Comparison of ENCODE assay signal across 12 mouse cellular contexts in genomic region chr8:57319981-57320585, GRCm38 (mm10). TPM values are rescaled to one million over a fixed set of nuclear protein-coding genes. Genes with fewer than 3 reads are reported as not detected.
A peak's percentile ranks its signal among the peaks of the same experiment; 100 is the strongest.
DNase-seq lines count a peak whose midpoint lies in the region; ATAC-seq and TF ChIP-seq lines count a peak whose summit lies in the region.
"Had no signal": no experiment of that assay in that cellular context is flagged by ENCODE, and none has a peak within 500 bp of the region (broad histone marks: within the 10 kb centered on the region; RNA-seq: fewer than 3 reads in every experiment).

No protein-coding gene starts in this region.

- 1% methylated on average over 22 of the region's 22 CpGs for WGBS in midbrain, embryonic 11.5 days
- under 1% methylated on average over 22 of the region's 22 CpGs for WGBS in midbrain, embryonic 16.5 days
- WGBS in heart, adult 2 months, result 10% methylated on average over 22 of the region's 22 CpGs
- WGBS in limb, embryonic 11.5 days, result under 1% methylated on average over 22 of the region's 22 CpGs
- 13% methylated on average over 22 of the region's 22 CpGs for WGBS in stomach, postnatal 0 days

- no peak for TF ChIP-seq CTCF in heart, adult 2 months (IDR thresholded peaks at IDR 0.05)
- TF ChIP-seq CTCF in stomach, postnatal 0 days (IDR thresholded peaks at IDR 0.05; ENCODE audit: low read depth), result no peak

- peaks cover 94% of the 10 kb centered on the region for H3K27me3 ChIP-seq in midbrain, embryonic 11.5 days (ENCODE audit: control insufficient read depth, insufficient read depth, low read length)
- H3K27me3 ChIP-seq in midbrain, embryonic 16.5 days (ENCODE audit: control insufficient read depth, insufficient read depth, low read depth, low read length), result peaks cover 49% of the 10 kb centered on the region
- H3K27me3 ChIP-seq in heart, adult 2 months (ENCODE audit: control insufficient read depth, insufficient read depth, low read length), result peaks cover 2% of the 10 kb centered on the region
- peaks cover 5% of the 10 kb centered on the region for H3K27me3 ChIP-seq in limb, embryonic 11.5 days (ENCODE audit: control insufficient read depth, insufficient read depth, low read length)
- no peaks in the 10 kb centered on the region; the same call in 1 of the 2 replicates for H3K27me3 ChIP-seq in stomach, postnatal 0 days (ENCODE audit: control insufficient read depth, insufficient read depth, low read length)

- no peak overlapping the region for H3K9ac ChIP-seq in midbrain, embryonic 11.5 days (ENCODE audit: low read length)
- no peak overlapping the region for H3K9ac ChIP-seq in midbrain, embryonic 16.5 days (ENCODE audit: low read depth, low read length)
- H3K9ac ChIP-seq in heart, adult 2 months (ENCODE audit: low read depth, low read length), result peak overlapping the region; percentile 64
- H3K9ac ChIP-seq in limb, embryonic 11.5 days (ENCODE audit: low read length), result peak overlapping the region; percentile 78
- H3K9ac ChIP-seq in stomach, postnatal 0 days (ENCODE audit: low read length), result peak overlapping the region; percentile 5
- H3K9ac ChIP-seq: neural tube, embryonic 12.5 days had no signal

- H3K4me3 ChIP-seq in midbrain, embryonic 11.5 days (ENCODE audit: low read depth, low read length), result no peak overlapping the region
- H3K4me3 ChIP-seq in midbrain, embryonic 16.5 days (ENCODE audit: low read depth, low read length), result no peak overlapping the region
- H3K4me3 ChIP-seq in heart, adult 2 months, result peak overlapping the region; percentile 78
- H3K4me3 ChIP-seq in limb, embryonic 11.5 days (ENCODE audit: low read depth, low read length), result peak overlapping the region; percentile 85
- peak overlapping the region; percentile 63 for H3K4me3 ChIP-seq in stomach, postnatal 0 days (ENCODE audit: low read depth, low read length)
- H3K4me3 ChIP-seq: erythroblast, embryonic 14.5 days had no signal

- no peak for TF ChIP-seq EP300 in heart, adult 2 months (IDR thresholded peaks at IDR 0.05; ENCODE audit: insufficient read depth, low read depth, low read length)
- no peak for TF ChIP-seq EP300 in stomach, postnatal 0 days (optimal IDR thresholded peaks at IDR 0.05)

- H3K9me3 ChIP-seq in midbrain, embryonic 11.5 days (ENCODE audit: control insufficient read depth, low read length), result no peaks in the 10 kb centered on the region
- no peaks in the 10 kb centered on the region for H3K9me3 ChIP-seq in midbrain, embryonic 16.5 days (replicated peaks; ENCODE audit: control insufficient read depth, low read length, poor library complexity, severe bottlenecking)
- no peaks in the 10 kb centered on the region for H3K9me3 ChIP-seq in limb, embryonic 11.5 days (ENCODE audit: control insufficient read depth, low read length)
- H3K9me3 ChIP-seq in stomach, postnatal 0 days (ENCODE audit: control insufficient read depth, low read length), result no peaks in the 10 kb centered on the region
- H3K9me3 ChIP-seq: neural tube, embryonic 12.5 days had no signal

- peak; percentile 97 for DNase-seq in midbrain, embryonic 11.5 days (ENCODE audit: low spot score, missing footprints)
- peak; percentile 67 to 71 for DNase-seq in heart, adult 2 months
- DNase-seq in limb, embryonic 11.5 days (ENCODE audit: low spot score), result peak; percentile 66
- no peak for DNase-seq in stomach, postnatal 0 days (ENCODE audit: low spot score)
- no peak for DNase-seq in testis, postnatal 14 days (ENCODE audit: low spot score)
- no peak for DNase-seq in gastrocnemius, postnatal 4 days (ENCODE audit: low spot score in 2 of 2)

- intact Hi-C loops in heart, adult 2 months (cut with DNase I), result loop anchor here (5.0 to 10.0 kb wide), 2 partner anchors 185 to 438 kb away; no protein-coding TSS in a partner anchor

- no peak overlapping the region for H3K4me2 ChIP-seq in midbrain, embryonic 11.5 days
- no peak overlapping the region for H3K4me2 ChIP-seq in midbrain, embryonic 16.5 days (ENCODE audit: low read length)
- peak overlapping the region; percentile 61 for H3K4me2 ChIP-seq in limb, embryonic 11.5 days (ENCODE audit: low read depth, severe bottlenecking)
- H3K4me2 ChIP-seq in stomach, postnatal 0 days (replicated peaks; ENCODE audit: low read depth), result peak overlapping the region; percentile 55

- peak; percentile 38; the same call in 1 of the 2 replicates for TF ChIP-seq POLR2A in heart, adult 2 months (IDR thresholded peaks at IDR 0.05; ENCODE audit: insufficient read depth, low read depth, low read length)

- no peak for ATAC-seq in midbrain, embryonic 11.5 days (ENCODE audit: low FRiP score)
- ATAC-seq in midbrain, embryonic 16.5 days, result no peak
- ATAC-seq in limb, embryonic 11.5 days (ENCODE audit: insufficient number of reproducible peaks, low FRiP score, low TSS enrichment, low read depth), result no peak
- no peak for ATAC-seq in stomach, postnatal 0 days (ENCODE audit: low FRiP score, low TSS enrichment)
- ATAC-seq: inflammation-experienced regulatory T-cells, adult 6 months; lung, postnatal 0 days had no signal

- H3K4me1 ChIP-seq in midbrain, embryonic 11.5 days (ENCODE audit: control insufficient read depth, insufficient read depth, low read length), result peaks cover 8% of the 10 kb centered on the region
- peaks cover 9% of the 10 kb centered on the region for H3K4me1 ChIP-seq in midbrain, embryonic 16.5 days (ENCODE audit: control insufficient read depth, insufficient read depth, low read length)
- no peaks in the 10 kb centered on the region; the same call in 1 of the 2 replicates for H3K4me1 ChIP-seq in heart, adult 2 months (ENCODE audit: control insufficient read depth, insufficient read depth, low read length)
- H3K4me1 ChIP-seq in limb, embryonic 11.5 days (ENCODE audit: control insufficient read depth, insufficient read depth, low read length), result no peaks in the 10 kb centered on the region
- no peaks in the 10 kb centered on the region; the same call in 1 of the 2 replicates for H3K4me1 ChIP-seq in stomach, postnatal 0 days (replicated peaks; ENCODE audit: control insufficient read depth, insufficient read depth)

- H3K79me2 ChIP-seq in heart, adult 2 months (replicated peaks; ENCODE audit: control insufficient read depth, insufficient read depth, low read length), result no peaks in the 10 kb centered on the region

- no peaks in the 10 kb centered on the region for H3K36me3 ChIP-seq in midbrain, embryonic 11.5 days (ENCODE audit: control insufficient read depth, insufficient read depth, low read length)
- H3K36me3 ChIP-seq in midbrain, embryonic 16.5 days (ENCODE audit: control insufficient read depth, insufficient read depth, low read length), result no peaks in the 10 kb centered on the region
- H3K36me3 ChIP-seq in heart, adult 2 months (ENCODE audit: control insufficient read depth, insufficient read depth, low read length), result no peaks in the 10 kb centered on the region; the same call in 1 of the 2 replicates
- H3K36me3 ChIP-seq in limb, embryonic 11.5 days (ENCODE audit: control insufficient read depth, insufficient read depth, low read length), result no peaks in the 10 kb centered on the region; the same call in 1 of the 2 replicates
- H3K36me3 ChIP-seq in stomach, postnatal 0 days (ENCODE audit: control insufficient read depth, insufficient read depth, low read length), result no peaks in the 10 kb centered on the region
- H3K36me3 ChIP-seq: neural tube, embryonic 12.5 days had no signal

- no peak overlapping the region for H3K27ac ChIP-seq in midbrain, embryonic 11.5 days (ENCODE audit: low read depth, low read length)
- H3K27ac ChIP-seq in midbrain, embryonic 16.5 days (ENCODE audit: low read length), result no peak overlapping the region
- peak overlapping the region; percentile 89 for H3K27ac ChIP-seq in heart, adult 2 months
- peak overlapping the region; percentile 88 for H3K27ac ChIP-seq in limb, embryonic 11.5 days (replicated peaks; ENCODE audit: low read depth, low read length)
- H3K27ac ChIP-seq in stomach, postnatal 0 days (replicated peaks), result peak overlapping the region; percentile 13
- H3K27ac ChIP-seq: neural tube, embryonic 12.5 days had no signal

RNA-seq across cellular contexts. Expression of gene Hand2, which starts 0.7 kb away (rescaled TPM):
- polyA plus RNA-seq in midbrain, embryonic 11.5 days (2014; fragmentation: Nextera tagmentation; extraction: Ambion mirVana), result not detected in 2 replicates
- not detected in 2 replicates for polyA plus RNA-seq in midbrain, embryonic 16.5 days (2015; fragmentation: Nextera tagmentation; extraction: Ambion mirVana)
- total RNA-seq in heart, adult 2 months (2021), result 10 to 100 TPM; 62.1 to 63.9 TPM
- 10.3 and 14.8 TPM in 2 replicates for polyA plus RNA-seq in heart, adult 2 months (2012; rRNA removed)
- 27.3 and 30.3 TPM in 2 replicates for polyA plus RNA-seq in limb, embryonic 11.5 days (2014; fragmentation: Nextera tagmentation; extraction: Ambion mirVana)
- polyA plus RNA-seq in stomach, postnatal 0 days (2015; fragmentation: Nextera tagmentation; extraction: Ambion mirVana), result 6.8 and 7.7 TPM in 2 replicates
- total RNA-seq in gastrocnemius, postnatal 4 days (2021), result 1 to 10 TPM; 1.5 to 1.6 TPM
- total RNA-seq: MEL had no signal
- polyA plus RNA-seq: erythroblast, embryonic 14.5 days; inflammation-experienced regulatory T-cells, adult 6 months had no signal

Comparison
In these comparisons a context has a peak if more than half of its experiments do, and no peak if none do; other contexts are left out.
1. DNase-seq: peak in midbrain, embryonic 11.5 days (single experiment), heart, adult 2 months (2 of 2) and limb, embryonic 11.5 days (single experiment); none in stomach, postnatal 0 days (single experiment), testis, postnatal 14 days (single experiment) and gastrocnemius, postnatal 4 days (0 of 2).
2. H3K27ac ChIP-seq: peak in heart, adult 2 months (single experiment), limb, embryonic 11.5 days (single experiment) and stomach, postnatal 0 days (single experiment); none in midbrain, embryonic 11.5 days (single experiment) and midbrain, embryonic 16.5 days (single experiment).
3. H3K4me2 ChIP-seq: peak in limb, embryonic 11.5 days (single experiment) and stomach, postnatal 0 days (single experiment); none in midbrain, embryonic 11.5 days (single experiment) and midbrain, embryonic 16.5 days (single experiment).
4. H3K4me3 ChIP-seq: peak in heart, adult 2 months (single experiment), limb, embryonic 11.5 days (single experiment) and stomach, postnatal 0 days (single experiment); none in midbrain, embryonic 11.5 days (single experiment) and midbrain, embryonic 16.5 days (single experiment).
5. H3K9ac ChIP-seq: peak in heart, adult 2 months (single experiment), limb, embryonic 11.5 days (single experiment) and stomach, postnatal 0 days (single experiment); none in midbrain, embryonic 11.5 days (single experiment) and midbrain, embryonic 16.5 days (single experiment).